Mouse (Mus musculus) cerebellum, adult 2 months (tissue): ENCODE measurements around the gene Fry.

ENCODE experiments used
- CTCF ChIP-seq: fragments of 200-500 bp; IDR thresholded peaks from 2 replicates; pipeline ENCODE4 v1.5.1; 2011; ENCODE audit warnings: low read depth, mild to moderate bottlenecking, control low read depth, low read length, moderate library complexity, borderline replicate concordance; ENCODE audit not compliant: insufficient read depth
- POLR2A ChIP-seq: fragments of 200-500 bp; IDR thresholded peaks from 2 replicates; pipeline ENCODE4 v1.6.1; 2011; ENCODE audit warnings: low read length, control low read depth, borderline replicate concordance; ENCODE audit not compliant: insufficient read depth

DNA sequence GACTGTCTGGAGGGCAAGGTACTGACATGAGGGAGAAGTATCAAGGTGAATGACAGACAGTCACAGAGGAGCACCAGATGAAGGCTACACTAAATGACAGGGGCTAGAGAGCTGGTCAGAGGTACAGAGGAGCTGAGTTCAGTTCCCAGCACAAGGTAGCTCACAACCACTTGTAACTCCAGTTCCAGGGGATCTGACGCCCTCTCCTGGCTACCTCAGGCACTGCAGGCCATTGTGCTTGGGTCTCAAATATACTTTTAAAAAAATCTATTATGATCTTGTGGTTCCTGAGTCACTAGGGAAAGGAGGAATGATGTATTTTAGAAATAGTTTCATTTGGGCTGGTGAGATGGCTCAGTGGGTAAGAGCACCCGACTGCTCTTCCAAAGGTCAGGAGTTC lies 229.4 kb downstream of the Fry start:
- TF ChIP-seq CTCF (peak; percentile 32; the same call in 1 of the 2 replicates), POLR2A (no peak)
